Mouse (Mus musculus): ENCODE measurements around the gene Tmem51. TPM values are rescaled to one million over a fixed set of nuclear protein-coding genes. Genes with fewer than 3 reads are reported as not detected.
"Not testable (repeated sequence)": the region's sequence is repeated elsewhere in the genome, so short reads cannot be mapped to it uniquely, and the experiment has no call there.

Gene Tmem51
- total RNA-seq, 2 experiments from 2014 or later, result 5.1 to 5.2 TPM

DNA sequence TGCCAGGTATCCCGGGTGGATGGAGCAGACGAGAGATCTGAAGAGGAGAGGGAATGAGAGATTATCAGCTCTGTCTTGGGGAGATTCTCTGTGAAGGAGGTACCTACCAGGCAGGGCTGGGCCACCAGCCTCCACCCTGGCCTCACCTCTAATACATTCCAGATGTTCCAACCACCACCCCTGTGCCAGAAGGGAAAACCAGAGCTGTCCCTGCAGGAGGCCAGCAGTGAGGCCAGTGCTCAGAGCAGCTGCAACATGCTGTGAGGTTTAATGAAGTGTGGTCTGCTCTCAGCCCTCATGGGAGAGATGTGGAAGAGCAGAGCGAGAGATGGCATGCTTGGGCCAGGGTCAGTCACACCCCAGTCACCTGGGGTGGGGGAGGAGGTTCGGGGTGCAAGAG lies 46.2 kb downstream of the Tmem51 start:
- intact Hi-C loops (cut with DNase I), result no loop called here
- no peak for DNase-seq

DNA sequence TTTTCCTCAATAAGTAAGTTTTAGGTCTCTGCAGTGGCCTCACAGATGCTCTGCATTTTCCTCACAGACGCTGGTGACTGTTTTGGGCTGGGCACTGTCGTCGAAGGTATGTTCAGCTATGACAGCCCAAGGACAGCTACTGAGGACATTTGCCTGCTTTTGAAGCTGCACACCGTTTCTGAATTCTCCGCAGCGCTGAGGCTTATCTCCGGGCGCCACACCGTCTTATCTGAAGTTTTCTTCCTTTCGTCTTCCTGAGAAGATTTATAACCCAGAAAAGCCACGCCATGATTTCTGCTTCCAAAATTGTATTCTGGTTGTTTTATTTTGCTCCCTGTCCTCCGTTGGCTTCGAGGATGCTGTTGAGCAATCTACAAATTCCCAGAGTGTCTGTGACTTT lies 55.6 kb downstream of the Tmem51 start:
- no peak for DNase-seq
- intact Hi-C loops (cut with DNase I), result no loop called here

DNA sequence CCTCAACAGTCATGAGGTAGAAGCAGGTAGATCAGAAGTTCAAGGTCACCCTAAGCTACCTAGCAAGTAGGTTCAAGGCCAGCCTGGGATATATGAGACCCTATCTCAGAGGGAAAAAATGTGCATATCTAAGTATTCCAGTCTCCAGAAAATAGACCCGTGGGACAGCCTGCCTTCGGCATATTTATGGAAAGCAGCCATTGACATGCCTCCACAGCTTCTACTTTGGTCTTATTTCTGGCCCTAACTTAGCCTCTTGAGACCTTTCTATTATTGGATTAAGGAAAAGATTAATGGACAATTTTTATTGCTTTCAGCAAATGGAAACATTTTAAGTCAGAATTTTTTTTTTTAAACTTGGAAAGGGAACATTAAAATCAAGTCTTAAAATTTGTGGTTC lies 57.1 kb downstream of the Tmem51 start:
- intact Hi-C loops (cut with DNase I), result no loop called here
- no peak for DNase-seq

DNA sequence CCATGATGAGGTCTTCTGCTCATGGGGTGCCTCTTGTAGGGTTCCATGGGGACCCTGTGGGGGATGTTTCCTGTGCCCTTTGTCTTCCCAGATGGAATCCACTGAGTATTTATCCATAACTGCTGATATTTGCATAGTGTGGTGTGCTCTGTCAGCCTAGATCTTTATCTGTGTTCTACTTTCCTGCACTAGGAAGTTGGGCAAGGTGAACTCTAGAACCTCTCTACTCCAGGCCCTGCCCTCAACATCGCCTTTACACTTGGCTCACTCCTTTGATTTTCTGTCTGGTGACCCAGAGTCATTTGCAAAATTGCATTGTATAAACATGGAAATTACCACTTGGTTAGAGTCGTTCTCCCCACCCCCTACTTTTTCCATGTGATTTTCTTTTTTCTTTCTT lies 59.6 kb downstream of the Tmem51 start:
- intact Hi-C loops (cut with DNase I), result no loop called here
- DNase-seq, result no peak

DNA sequence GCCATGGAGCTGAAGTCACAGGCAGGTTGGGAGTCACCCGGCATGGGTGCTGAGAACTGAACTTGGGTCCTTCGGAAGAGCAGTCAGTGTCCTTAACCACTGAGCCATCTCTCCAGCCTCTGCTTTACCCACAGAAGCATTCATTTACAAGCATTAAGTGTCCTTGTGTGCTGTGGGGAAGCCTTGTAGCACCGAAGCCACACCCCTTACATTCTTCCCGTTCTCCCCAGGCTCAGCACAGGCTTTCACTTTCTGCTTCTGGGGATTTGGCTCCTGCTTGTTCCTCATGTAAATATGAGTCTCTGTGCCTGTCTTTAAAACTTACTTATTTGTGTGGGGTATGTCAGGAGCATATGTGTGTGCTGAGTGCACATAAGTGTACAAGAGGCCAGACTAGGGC lies 60.9 kb downstream of the Tmem51 start:
- intact Hi-C loops (cut with DNase I), result no loop called here
- no peak for DNase-seq

DNA sequence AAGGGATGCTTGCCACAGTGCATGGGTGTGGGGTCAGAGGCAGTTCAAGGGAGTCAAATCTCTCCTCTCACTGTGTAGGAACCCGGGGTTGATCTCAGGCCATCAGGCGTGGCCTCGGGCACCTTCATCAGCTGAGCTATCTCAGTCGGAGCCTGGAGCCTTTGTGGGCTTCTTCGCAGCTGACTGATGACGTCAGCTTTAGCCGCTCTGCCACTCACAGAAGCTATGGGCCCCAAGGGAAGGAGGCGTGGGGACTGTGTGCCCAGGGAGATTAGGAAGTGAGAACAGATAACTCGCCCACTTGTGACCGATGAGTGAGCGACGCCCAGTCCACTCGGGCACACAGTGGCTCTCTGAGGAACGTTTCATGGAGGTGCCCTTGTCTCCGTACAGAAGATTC lies 66.4 kb downstream of the Tmem51 start:
- no peak for DNase-seq
- intact Hi-C loops (cut with DNase I), result loop anchor here (10.0 kb wide), 1 partner anchor 1007 kb away; no protein-coding TSS in a partner anchor

DNA sequence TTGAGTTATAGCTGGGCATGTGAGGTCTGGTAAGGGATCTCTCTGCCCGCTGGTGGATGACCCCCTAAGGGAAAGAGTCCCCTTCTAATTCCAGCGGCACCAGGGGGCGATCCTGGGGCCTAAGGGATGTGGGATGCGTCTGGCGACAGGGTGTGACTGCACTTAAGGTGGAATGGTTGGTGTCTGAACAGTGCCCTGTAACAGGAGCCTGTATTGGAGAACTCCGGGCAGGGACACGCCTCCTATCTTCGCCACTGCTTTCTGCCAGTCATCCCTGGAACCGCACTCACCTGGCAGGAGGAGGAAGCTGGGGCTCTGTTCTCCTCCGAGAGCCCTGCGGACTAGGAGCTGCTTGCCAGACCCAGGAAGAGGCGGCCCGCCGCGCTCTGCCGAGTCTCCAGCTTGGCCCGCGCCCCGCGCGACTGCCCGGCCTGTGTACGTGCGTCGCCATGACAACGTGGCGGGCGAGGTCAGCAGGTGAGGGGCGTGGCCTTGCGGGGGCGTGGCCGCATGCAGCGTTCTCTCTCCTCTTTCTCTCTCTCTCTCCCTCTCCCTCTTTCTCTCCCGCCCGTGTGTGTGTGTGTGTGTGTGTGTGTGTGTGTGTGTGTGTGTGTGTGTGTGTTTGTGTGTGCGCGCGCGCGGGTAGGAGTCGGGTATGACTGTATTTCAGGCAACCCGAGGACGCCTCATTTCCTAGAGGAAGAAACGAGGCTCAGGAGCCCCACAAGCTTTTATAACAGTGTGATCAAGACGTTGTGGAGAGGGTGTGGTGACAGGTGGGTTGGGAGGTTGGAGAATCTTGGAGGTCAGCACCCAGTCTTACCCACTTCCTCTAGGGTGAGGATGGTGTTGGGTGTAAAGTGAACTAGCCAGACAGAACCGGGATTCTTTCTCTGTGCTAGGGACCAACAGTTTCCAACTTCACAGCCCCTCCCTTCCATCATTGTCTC lies 69.2 kb downstream of the Tmem51 start, which contains the start of gene Fhad1:
TSS of gene Fhad1 (minus strand) at position 424 of the 950 bp plus-strand sequence.
- intact Hi-C loops (cut with DNase I), result loop anchor here (2.0 to 10.0 kb wide), 2 partner anchors 70 to 1010 kb away; partner anchors contain the start of gene Tmem51
- DNase-seq, result peak; percentile 53 to 56

DNA sequence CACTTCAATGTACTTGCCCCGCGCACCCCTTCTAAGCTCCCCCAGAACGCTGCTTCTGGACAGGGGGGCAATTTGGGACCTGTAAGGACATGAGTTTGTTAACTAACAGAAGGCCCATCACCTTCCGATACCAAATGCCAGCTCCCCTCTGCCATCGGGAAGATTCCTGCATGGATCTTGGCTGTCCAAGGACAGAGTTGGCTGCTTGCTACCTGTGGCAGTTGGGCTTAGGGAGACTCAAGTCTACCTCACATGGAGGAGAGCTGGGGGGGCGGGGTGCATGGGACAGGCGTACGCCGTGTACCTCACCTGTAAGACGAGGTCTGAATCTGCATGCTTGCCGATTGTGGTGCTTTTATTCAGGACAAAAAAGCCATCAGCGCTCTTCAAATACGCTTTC lies 72.9 kb downstream of the Tmem51 start:
- no peak for DNase-seq
- intact Hi-C loops (cut with DNase I), result loop anchor here (10.0 kb wide), 1 partner anchor 1014 kb away; no protein-coding TSS in a partner anchor

DNA sequence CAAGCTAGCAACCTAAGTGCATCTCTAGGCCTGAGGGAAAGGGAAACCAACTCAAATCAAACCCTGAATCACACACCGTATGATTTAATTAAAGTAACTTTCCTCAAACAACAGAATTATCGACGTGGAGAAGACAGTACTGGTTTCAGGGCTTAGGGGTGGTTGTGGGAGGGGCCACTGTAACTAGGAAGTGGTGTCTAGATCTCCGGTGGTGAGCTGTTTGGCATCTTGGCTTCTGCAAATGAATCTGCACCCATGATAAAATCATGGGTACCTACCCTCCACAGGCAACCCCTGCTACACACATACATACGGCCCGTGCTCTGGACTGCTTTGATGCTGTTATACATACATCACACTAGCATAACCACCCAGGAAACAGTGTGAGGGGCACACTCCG lies 73.7 kb downstream of the Tmem51 start:
- DNase-seq, result no peak
- intact Hi-C loops (cut with DNase I), result loop anchor here (10.0 kb wide), 1 partner anchor 1014 kb away; no protein-coding TSS in a partner anchor

DNA sequence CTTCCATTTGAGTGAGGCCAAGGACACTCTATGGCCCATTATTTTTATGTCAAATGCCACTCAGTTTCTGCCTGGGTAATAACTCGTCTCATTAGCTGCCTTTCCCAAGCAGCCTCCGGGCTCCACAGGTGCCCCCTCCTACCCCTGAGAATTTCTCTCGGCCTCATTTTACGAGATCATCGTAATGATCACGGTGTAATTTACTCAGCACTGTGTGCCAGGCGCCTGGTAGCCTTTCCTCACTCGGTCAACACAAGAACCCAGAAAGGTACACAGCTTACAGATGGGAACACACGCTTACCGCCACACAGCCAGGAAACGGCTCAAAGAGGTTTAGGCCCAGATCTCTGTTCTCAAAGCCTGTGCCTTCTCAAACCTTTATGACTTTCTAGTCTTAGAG lies 75.9 kb downstream of the Tmem51 start:
- intact Hi-C loops (cut with DNase I), result loop anchor here (5.0 to 10.0 kb wide), 2 partner anchors 239 to 337 kb away; no protein-coding TSS in a partner anchor
- no peak for DNase-seq

DNA sequence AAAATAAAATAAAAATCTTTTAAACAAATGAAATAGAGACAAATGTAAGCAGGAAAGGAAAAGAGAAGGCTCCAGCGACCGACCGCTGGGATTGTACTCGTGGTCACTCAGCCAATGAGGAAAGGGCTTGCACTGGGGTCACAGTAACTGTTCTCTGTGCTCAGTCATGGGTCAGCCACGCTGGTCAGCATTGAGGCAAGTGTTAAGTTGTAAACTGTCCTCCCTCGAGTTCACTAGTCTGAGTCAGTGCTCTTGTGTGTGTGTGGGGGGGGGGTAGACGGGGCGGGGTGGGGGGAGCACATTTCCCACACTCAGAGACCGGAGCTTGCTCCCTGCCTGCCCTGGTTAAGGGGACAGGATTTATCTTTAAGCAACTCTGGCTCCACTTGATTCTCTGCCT lies 83.5 kb downstream of the Tmem51 start:
- no peak for DNase-seq
- intact Hi-C loops (cut with DNase I), result loop anchor here (10.0 kb wide), 1 partner anchor 344 kb away; no protein-coding TSS in a partner anchor

DNA sequence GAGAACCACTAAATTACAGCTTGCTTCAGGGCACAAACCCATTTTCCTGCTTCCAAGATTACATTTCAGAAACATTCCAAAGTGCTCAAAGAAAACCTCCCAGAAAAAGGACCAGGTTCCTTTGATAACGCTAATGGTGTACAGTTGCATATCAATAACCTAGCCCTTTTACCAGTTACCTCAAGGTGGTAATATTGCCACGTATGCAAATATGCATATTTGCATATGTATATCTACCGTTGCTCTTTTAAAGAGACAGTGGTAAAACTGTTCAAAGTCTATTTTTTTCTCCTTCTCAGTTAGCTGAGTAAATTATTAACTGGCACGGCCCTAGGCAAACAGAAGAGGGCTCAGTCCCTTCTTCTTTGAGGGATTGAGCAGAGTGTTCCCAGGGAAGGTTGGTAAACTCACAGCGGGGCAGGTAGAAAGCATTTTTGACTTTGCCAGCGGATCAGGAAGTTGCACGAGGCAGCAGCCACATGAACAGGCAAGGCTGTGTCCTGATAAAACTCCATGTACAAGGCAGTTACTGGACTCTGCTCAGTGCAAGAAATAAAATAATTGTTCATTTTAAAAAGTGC lies 84.5 kb downstream of the Tmem51 start:
- intact Hi-C loops (cut with DNase I), result loop anchor here (10.0 kb wide), 1 partner anchor 345 kb away; no protein-coding TSS in a partner anchor
- no peak for DNase-seq

DNA sequence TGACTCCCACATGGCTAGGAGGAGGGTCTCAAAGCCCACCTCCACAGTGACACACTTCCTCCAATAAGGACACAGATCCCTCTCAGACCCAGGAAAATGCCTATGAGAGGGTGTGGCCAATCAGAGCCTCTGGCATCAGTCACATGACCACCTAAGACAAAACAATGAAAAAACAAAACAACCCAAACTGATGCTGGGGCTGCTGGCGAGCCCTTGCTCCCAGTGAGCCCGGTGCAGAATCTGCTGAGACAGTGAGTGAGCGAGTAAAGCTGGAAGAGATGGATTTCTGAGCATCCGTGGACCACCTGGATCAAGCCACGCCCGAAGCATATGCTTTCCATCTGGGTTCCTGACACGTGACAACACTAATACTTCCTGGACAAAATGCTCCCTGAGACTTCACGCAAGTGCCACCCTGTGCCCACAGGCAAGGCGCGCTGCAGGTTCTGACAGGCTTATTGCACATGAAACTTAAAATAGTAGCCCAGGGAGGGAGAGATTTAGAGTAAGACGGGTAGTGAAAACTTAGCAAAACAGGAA lies 85.8 kb downstream of the Tmem51 start:
- intact Hi-C loops (cut with DNase I), result no loop called here
- no peak for DNase-seq

DNA sequence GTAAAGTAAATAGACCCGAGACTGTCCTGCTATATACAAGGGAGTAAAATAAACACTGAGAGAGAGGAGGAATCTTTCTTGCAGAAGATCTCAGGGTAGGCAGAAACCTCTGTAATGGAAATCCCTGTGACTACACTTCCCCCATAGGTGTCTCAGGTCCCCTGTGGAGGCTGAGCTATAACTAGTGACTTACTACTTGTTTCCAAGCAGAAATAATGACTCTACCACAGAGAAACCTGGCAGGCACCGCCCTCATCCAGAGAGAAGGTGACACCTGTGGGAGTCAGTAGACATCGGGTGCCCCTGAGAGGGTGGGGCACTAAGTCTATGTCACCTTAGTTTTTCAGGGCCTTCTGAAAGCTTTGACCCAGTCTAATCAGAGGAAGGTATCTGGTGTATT lies 87.2 kb downstream of the Tmem51 start:
- intact Hi-C loops (cut with DNase I), result no loop called here
- DNase-seq, result no peak

DNA sequence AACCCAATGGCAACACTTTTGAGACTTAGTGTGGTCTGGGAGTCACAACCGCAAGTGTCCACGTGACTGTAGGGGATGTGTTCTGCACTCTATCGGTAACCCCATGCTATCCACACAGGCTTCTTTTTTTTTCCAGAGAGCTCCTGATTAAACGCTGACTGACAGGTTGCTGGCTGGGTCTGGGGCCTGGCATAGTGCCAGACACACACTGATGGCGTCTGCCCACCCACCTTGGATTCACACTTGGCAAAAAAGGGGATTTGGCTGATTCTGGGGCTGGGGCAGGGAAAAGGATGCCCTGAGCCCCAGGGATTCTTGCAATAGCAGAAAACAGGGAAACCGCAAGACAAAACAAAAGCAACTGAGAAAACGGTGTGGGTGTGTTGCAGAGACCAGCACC lies 88.0 kb downstream of the Tmem51 start:
- intact Hi-C loops (cut with DNase I), result no loop called here
- no peak for DNase-seq

DNA sequence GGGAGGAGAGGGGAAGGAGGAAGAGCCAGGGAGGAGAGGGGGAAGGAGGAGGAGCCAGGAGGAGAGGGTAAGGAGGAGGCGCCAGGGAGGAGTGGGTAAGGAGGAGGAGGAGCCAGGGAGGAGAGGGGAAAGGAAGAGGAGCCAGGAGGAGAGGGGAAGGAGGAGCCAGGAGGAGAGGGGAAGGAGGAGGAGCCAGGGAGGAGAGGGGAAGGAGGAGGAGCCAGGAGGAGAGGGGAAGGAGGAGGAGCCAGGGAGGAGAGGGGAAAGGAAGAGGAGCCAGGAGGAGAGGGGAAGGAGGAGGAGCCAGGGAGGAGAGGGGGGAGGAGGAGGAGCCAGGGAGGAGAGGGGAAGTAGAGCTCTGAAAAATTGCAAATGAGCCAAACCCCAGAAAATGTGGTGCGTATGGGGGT lies 90.0 kb downstream of the Tmem51 start:
- intact Hi-C loops (cut with DNase I); DNase-seq: not testable (repeated sequence)

DNA sequence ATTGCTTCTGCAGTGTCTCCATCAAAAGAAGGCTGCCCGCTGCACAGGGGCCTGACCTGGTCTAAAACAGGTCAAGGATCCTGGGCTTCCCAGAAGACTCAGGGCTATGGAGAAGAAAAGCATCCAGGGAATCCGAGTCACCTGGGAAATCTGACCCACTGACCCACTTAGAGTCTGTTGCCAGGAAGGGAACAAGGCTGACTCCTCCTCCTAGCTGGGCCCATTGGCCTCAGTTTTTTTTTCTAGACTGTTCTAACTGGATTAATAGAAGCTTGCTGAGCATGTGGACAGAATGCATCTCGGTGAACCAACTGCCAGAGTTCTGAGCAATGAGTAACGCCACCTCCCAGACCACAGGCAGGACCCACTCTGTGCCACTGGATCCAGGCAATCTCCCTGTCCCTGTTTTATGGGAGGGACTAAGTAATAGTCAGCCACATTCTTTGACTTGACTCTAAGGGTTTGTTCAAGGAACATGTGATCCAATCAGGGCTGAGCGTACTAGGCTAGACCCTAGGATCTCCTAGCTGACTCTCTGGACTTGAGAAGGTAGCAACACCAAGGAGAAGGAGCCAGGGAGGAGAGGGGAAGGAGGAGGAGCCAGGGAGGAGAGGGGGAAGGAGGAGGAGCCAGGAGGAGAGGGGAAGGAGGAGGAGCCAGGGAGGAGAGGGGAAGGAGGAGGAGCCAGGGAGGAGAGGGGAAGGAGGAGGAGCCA lies 90.6 kb downstream of the Tmem51 start:
- intact Hi-C loops (cut with DNase I), result no loop called here
- no peak for DNase-seq

DNA sequence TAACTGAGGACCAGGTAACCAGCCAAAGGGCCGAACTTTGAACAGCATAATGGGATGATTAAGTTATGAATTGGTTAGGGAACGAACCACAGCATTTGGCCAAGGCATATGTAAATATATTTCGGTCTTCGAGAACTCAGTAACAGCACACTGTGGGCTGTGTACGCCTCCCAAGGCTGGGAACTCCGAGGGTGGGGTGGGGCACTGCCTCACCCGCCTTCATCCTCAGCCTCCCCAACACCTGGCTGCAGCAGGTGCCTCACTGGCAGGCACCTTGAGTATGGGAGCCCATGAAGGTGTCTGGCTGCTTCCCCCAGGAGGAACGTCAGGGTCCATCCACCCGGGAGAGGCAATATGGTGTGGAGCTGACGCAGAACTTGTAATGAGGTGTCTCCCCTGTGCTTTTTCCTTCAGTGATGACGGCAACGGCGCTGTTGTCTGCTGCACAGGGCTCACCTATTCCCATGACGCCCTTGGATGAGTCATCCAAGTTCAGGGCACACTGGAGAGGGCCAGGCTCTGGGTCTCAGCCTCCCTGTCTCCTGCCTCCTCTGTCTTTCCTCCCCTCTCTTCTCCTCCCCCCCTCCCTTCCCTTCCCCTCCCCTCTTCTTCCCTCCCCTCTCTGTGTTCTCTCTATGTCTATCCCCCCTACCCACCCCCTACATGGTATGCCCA lies 91.4 kb downstream of the Tmem51 start:
- DNase-seq, result no peak
- intact Hi-C loops (cut with DNase I), result no loop called here

DNA sequence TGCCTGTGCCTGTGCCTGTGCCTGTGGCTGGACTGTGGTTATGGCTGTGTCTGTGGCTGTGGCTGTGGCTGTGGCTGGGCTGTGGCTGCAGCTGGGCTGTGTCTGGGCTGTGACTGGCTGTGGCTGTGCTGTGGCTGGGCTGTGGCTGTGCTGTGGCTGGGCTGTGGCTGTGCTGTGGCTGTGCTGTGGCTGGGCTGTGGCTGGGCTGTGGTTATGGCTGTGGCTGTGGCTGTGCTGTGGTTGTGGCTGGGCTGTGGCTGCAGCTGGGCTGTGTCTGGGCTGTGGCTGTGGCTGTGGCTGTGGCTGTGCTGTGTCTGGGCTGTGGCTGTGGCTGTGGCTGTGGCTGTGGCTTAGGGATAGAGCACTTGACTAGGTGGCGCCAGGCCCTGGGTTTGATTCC lies 95.9 kb downstream of the Tmem51 start:
- intact Hi-C loops (cut with DNase I), result no loop called here
- DNase-seq, result no peak

DNA sequence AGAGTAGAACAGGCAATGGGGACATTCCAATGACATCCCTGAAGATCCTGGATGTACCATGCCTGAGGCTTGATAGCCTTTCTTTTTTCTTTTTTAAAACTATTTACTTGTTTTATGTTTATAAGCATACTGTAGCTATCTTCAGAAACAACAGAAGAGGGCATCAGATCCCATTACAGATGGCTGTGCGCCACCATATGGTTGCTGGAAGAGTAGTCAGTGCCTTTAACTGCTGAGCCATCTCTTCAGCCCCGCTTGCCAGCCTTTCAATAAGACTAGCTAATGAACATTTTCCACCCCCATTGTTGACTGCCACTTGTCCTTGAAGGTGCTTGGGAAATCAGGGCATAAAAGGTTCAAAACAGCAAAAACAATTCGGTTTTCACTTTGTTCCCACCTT lies 100.4 kb downstream of the Tmem51 start:
- no peak for DNase-seq
- intact Hi-C loops (cut with DNase I), result no loop called here
